Mouse (Mus musculus) testis, adult 10 weeks (tissue): ENCODE data around the gene Ap4s1. TPM values are rescaled to one million over a fixed set of nuclear protein-coding genes. Genes with fewer than 3 reads are reported as not detected.

Experiments used
- polyA plus RNA-seq: library from polyadenylated mRNA; stranded (reverse); fragments of 350-450 nt; fragmentation: Illumina TruSeq; extraction: RNeasy Lipid Tissue Mini Kit (QIAGEN cat#74804); gene quantifications from one replicate; pipeline ENCODE4 v1.2.3, GENCODE M21; 2014; ENCODE audit warnings: low read depth, low replicate concordance

Gene Ap4s1
- 35.8 TPM for polyA plus RNA-seq

DNA sequence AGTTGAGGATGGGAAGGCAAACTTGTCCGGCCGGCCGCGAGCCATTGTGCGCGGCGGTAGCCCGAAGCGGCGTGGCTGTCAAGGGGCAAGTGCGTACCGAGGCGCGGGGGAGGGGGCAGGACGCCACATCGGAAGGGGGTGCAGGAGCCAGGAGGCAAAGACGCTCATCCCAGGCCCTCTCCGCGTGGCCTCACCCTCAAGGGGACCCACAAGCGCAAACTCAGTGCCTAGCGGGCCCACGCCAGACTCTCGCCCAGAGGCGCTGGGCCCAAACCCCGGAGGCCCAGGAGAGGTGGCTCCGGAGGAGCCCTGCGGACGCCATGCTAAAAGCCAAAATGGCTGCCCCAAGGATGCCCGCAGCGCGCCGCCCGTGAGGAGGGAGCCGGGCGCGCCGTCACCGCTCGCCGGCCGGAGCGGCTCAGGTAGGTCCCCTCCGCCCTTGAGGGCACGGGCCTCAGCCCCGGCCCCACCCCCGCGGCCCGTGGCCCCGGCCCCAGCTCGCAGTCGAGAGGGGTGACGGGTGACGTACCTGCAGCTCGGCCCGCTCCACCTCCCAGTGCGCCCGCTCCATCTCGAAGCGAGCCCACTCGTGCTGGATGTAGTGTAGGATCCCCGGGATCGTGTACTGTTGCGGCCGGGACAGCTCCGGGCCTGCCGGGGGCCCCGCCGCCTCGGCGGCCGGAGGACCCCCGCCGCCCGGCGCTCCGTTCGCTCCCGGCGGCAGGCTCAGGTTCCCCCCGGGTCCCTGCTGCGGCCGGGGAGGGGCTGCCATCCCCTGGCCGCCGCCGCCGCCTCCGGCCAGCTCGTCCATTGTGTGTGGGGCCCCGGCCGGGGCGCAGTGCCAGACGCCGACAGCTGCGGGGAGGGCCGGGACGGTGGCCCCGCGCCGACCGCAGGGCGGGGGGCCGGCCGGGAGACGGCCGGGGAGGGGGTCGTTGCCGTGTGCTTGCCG is at the start of gene Ap4s1:
Ap4s1 (plus strand) TSS at position 141 of the 952 bp plus-strand sequence.

DNA sequence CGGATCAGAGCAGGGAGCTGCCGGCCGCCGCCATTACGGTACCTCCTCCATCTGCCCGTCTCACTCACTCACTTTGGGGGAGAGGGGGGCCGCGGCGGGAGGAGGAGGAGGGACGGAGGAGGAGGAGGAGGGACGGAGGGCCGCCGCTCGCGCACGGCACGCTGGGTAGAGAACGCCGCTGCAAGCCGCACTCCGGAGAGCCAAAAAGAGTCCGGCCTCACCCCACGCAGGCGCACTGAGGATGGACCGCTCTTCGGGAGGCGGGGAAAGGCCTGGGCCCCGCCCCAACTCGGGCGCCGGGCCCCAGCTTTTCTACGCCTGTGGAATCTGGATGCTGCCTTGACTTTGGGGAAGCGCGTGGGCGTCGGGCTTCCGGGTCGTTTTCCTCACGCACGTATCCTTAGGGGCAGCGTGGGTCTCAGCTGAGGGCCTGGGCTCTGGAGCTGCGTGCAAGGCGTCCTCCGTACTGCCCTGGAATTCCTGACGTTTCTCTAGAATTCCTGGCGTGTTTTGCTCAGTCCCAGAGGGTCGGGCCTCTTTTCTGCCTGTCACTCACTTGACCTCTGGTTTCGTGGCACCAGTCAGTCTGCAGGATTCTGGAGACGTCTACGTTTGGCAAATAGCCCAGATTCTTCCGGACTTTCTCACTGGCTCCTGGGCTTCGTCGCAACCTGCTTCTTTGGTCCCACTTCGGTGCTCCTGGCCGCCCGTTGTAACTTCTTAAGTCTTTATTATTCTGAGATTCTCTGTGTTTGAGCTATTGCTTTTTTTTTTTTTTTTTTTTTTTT is 1.2 kb downstream of the Ap4s1 start, which contains the start of gene Strn3:
Strn3 (minus strand) TSS at position 53 of the 788 bp plus-strand sequence.

Other genes with a start within 250 kb of the Ap4s1 start
- 0.69 TPM for gene Coch, start 97.7 kb upstream of the Ap4s1 start, polyA plus RNA-seq
- gene Strn3, start 864 bp downstream of the Ap4s1 start, polyA plus RNA-seq, result 76.0 TPM
- gene Hectd1, start 138.5 kb downstream of the Ap4s1 start, polyA plus RNA-seq, result 41.6 TPM